Mouse (Mus musculus) sigmoid colon, adult 10 weeks (tissue): Measurements from ENCODE around the gene Sumf2. TPM values are rescaled to one million over a fixed set of nuclear protein-coding genes. Genes with fewer than 3 reads are reported as not detected.

Experiments used
- polyA plus RNA-seq: library from polyadenylated mRNA; stranded (reverse); fragments of 350-450 nt; fragmentation: Illumina TruSeq; extraction: RNeasy Lipid Tissue Mini Kit (QIAGEN cat#74804); gene quantifications from one replicate; pipeline ENCODE4 v1.2.3, GENCODE M21; 2014; ENCODE audit warnings: low read depth, low replicate concordance

Sumf2 gene
- polyA plus RNA-seq = 1.6 TPM

GRCm38 (mm10) chr5:129846752-129847557, at the start of gene Sumf2:
Gene Sumf2, plus strand, starts transcription at chr5:129846986.

GRCm38 (mm10) chr5:129886911-129887636, 40.3 kb downstream of the Sumf2 start, which contains the start of gene Chchd2:
Gene Chchd2, minus strand, starts transcription at chr5:129887470.

GRCm38 (mm10) chr5:129895198-129896088, 48.7 kb downstream of the Sumf2 start, which contains the start of gene Zbed5:
Gene Zbed5, plus strand, starts transcription at chr5:129895723.

GRCm38 (mm10) chr5:129898449-129898848, 51.7 kb downstream of the Sumf2 start, which contains the start of gene Phkg1:
Gene Phkg1, minus strand, starts transcription at chr5:129898549.

GRCm38 (mm10) chr5:129908242-129908965, 61.6 kb downstream of the Sumf2 start, which contains the start of gene Nupr1l:
Gene Nupr1l, plus strand, starts transcription at chr5:129908540.

Other genes starting within 250 kb of the Sumf2 start
- 4.0 TPM for gene Zfp11, start 176.9 kb upstream of the Sumf2 start, polyA plus RNA-seq
- not detected for gene Sept14, start 138.5 kb upstream of the Sumf2 start, polyA plus RNA-seq
- 62.1 TPM for gene Mrps17, start 131.5 kb upstream of the Sumf2 start, polyA plus RNA-seq
- 85.1 TPM for gene Nipsnap2, start 121.9 kb upstream of the Sumf2 start, polyA plus RNA-seq
- gene Psph, start 59.5 kb upstream of the Sumf2 start, polyA plus RNA-seq = 3.7 TPM
- gene Chchd2, start 40.5 kb downstream of the Sumf2 start, polyA plus RNA-seq = 446 TPM
- 1.4 TPM for gene Zbed5, start 48.7 kb downstream of the Sumf2 start, polyA plus RNA-seq
- 0.35 TPM for gene Phkg1, start 51.6 kb downstream of the Sumf2 start, polyA plus RNA-seq
- 2.0 TPM for gene Nupr1l, start 61.6 kb downstream of the Sumf2 start, polyA plus RNA-seq
- 76.9 TPM for gene Vkorc1l1, start 95.0 kb downstream of the Sumf2 start, polyA plus RNA-seq
- 17.4 TPM for gene Gusb, start 156.1 kb downstream of the Sumf2 start, polyA plus RNA-seq
- gene Asl, start 182.3 kb downstream of the Sumf2 start, polyA plus RNA-seq = 1.8 TPM
- gene Crcp, start 182.3 kb downstream of the Sumf2 start, polyA plus RNA-seq = 11.4 TPM
- gene Tpst1, start 226.3 kb downstream of the Sumf2 start, polyA plus RNA-seq = 13.4 TPM